Mouse (Mus musculus) intestine, embryonic 15.5 days (tissue): ENCODE data around the gene Oard1. TPM values are rescaled to one million over a fixed set of nuclear protein-coding genes. Genes with fewer than 3 reads are reported as not detected.

Source experiments
- ATAC-seq: fragments of 200-750 bp; cut with Nextera tagmentation; 2 replicates; pipeline ENCODE4 v1.8.0; 2017; ENCODE audit warnings: moderate TSS enrichment, moderate library complexity
- H3K27ac ChIP-seq: fragments of 300-500 bp; sonication (generic); 2 replicates; pipeline ENCODE4 v1.5.1; 2015; ENCODE audit warnings: mild to moderate bottlenecking, inconsistent platforms
- H3K27me3 ChIP-seq: fragments of 300-500 bp; sonication (generic); replicated peaks from 2 replicates; pipeline ENCODE4 v1.6.1; 2015; ENCODE audit warnings: inconsistent platforms
- H3K36me3 ChIP-seq: fragments of 300-500 bp; sonication (generic); 2 replicates; pipeline ENCODE4 v1.6.1; 2015; ENCODE audit warnings: inconsistent platforms
- H3K4me1 ChIP-seq: fragments of 300-500 bp; sonication (generic); replicated peaks from 2 replicates; pipeline ENCODE4 v1.6.1; 2015; ENCODE audit warnings: inconsistent platforms
- H3K4me2 ChIP-seq: fragments of 300-500 bp; sonication (generic); replicated peaks from 2 replicates; pipeline ENCODE4 v1.6.1; 2015; ENCODE audit warnings: mild to moderate bottlenecking, inconsistent platforms
- H3K4me3 ChIP-seq: fragments of 300-500 bp; sonication (generic); replicated peaks from 2 replicates; pipeline ENCODE4 v1.5.1; 2015; ENCODE audit warnings: inconsistent platforms
- H3K9ac ChIP-seq: fragments of 300-500 bp; sonication (generic); 2 replicates; pipeline ENCODE4 v1.6.1; 2015; ENCODE audit warnings: inconsistent platforms
- H3K9me3 ChIP-seq: fragments of 300-500 bp; sonication (generic); 2 replicates; pipeline ENCODE4 v1.6.1; 2016; ENCODE audit warnings: inconsistent platforms
- WGBS: fragments of 180-500 bp; shearing (Covaris S2); methylation state at CpG from one replicate; pipeline ENCODE4 v1.1.7; 2015; 5-methylcytosine and 5-hydroxymethylcytosine counted together
- polyA plus RNA-seq: library from polyadenylated mRNA; unstranded; fragments of >200 nt; fragmentation: Nextera tagmentation; extraction: Ambion mirVana; gene quantifications from 2 replicates; pipeline ENCODE4 v1.2.1, GENCODE M21; 2015

Gene Oard1
- polyA plus RNA-seq: 72.8 and 73.2 TPM in 2 replicates

DNA sequence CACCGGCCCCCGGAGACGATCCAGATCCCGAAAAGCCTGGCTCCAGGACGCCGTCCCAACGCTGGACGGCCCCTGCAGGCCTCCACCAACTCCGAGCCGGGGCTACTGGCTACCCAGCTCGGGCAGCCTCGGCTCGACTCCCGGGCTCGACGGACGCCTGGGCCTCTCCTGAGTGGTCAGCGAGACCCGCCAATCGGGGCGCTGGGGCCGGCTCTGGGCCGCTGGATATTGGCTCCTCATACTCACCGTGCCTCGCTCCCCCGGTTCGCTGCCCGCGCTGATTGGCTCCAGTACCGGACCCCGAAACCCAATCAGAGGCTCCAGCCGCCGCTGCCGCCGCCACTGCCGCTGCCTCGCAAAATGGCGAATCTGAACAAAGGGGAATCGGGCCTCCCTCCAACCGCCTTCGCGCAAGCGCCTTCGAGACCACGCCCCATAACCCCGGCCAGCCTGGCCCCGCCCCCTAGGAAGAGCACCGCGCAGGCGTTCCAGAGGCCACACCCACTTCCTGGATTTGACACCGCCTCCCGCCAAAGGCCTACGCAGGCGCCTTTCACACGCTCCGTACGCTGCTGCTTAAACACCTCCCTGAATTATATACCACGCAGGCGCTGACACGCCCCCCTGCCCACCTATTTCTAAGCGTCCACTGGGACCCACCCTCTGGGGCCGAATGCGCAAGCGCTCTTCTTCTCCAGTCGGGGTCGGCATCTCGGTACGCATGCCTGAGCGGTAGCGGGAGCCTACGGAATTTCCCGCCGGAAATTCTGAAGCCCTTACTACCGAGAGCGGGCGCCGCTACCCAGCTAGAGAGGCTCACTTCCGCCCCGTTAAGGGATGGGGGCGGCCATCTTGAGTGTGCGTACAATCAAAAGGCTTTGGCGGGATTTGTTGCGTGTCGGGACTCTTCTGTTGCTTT lies at the start of gene Oard1, which contains the start of gene Nfya:
Gene Oard1, plus strand, starts transcription at position 635 of the 919 bp plus-strand sequence.
Gene Nfya, minus strand, starts transcription at position 527 of the 919 bp plus-strand sequence.
- Histone ChIP-seq H3K9me3 (no peaks in the 10 kb centered on the region), H3K27me3 (no peaks in the 10 kb centered on the region), H3K27ac (peak within 1 kb of the TSS; percentile 100), H3K4me3 (peak within 1 kb of the TSS; percentile 79), H3K9ac (peak within 1 kb of the TSS; percentile 96), H3K36me3 (peaks cover 6% of the 10 kb centered on the region; the same call in 1 of the 2 replicates), H3K4me2 (peak within 1 kb of the TSS; percentile 77), H3K4me1 (peaks cover 19% of the 10 kb centered on the region)
- peak; percentile 98 for ATAC-seq
- under 1% methylated on average over 84 of the region's 84 CpGs for WGBS

GRCm38 (mm10) chr17:48360462-48360861 lies 49.4 kb upstream of the Oard1 start:
- H3K36me3 ChIP-seq: no peaks in the 10 kb centered on the region
- no peaks in the 10 kb centered on the region for H3K9me3 ChIP-seq
- H3K9ac ChIP-seq: no peak overlapping the region
- no peaks in the 10 kb centered on the region for H3K27me3 ChIP-seq
- no peak overlapping the region for H3K27ac ChIP-seq
- WGBS: 73% methylated on average over 4 of the region's 4 CpGs
- H3K4me3 ChIP-seq: no peak overlapping the region
- no peaks in the 10 kb centered on the region for H3K4me1 ChIP-seq
- ATAC-seq: no peak
- no peak overlapping the region for H3K4me2 ChIP-seq

DNA sequence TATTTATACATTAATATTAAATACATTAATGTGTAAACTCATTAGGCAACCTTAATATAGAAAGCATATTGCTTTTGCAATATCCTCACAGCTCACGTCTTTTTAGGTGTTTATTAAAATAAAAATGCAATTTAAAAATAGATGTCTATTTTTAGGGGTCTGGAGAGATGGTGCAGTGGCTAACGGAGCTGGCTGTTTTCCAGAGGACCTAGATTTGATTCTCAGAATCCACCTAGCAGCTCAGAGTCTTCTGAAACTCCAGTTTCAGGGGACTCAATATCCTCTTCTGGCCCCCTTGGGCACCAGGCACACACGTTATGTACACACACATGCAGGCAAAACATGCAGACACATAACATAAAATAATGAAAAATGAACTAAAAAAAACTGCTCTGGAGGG lies 47.5 kb upstream of the Oard1 start:
- no peak overlapping the region for H3K4me2 ChIP-seq
- no peaks in the 10 kb centered on the region for H3K27me3 ChIP-seq
- H3K4me3 ChIP-seq: no peak overlapping the region
- H3K27ac ChIP-seq: no peak overlapping the region
- no peaks in the 10 kb centered on the region for H3K9me3 ChIP-seq
- 62% methylated on average over 3 of the region's 3 CpGs for WGBS
- H3K36me3 ChIP-seq: no peaks in the 10 kb centered on the region
- H3K4me1 ChIP-seq: no peaks in the 10 kb centered on the region
- ATAC-seq: no peak
- no peak overlapping the region for H3K9ac ChIP-seq

DNA sequence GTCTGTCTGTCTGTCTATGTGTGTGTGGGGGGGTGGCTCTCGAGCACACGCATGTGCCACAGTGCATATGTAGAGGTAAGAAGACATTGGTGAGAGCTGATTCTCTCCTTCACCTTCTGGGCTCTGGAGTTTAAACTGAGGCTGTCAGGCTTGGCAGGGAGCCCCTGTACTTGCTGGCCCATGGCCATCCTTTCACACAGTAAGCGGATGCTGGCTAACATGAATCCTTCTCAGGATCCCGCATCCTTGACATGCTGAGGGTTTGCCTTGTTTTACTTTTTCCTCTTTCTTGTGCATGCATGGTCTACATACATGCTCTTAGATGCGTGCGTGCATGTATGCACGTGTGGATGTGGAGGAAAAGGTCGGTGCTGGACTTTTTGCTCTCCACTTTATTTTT lies 46.8 kb upstream of the Oard1 start:
- no peaks in the 10 kb centered on the region for H3K4me1 ChIP-seq
- H3K4me3 ChIP-seq: no peak overlapping the region
- H3K27ac ChIP-seq: no peak overlapping the region
- no peaks in the 10 kb centered on the region for H3K27me3 ChIP-seq
- H3K36me3 ChIP-seq: no peaks in the 10 kb centered on the region
- no peak for ATAC-seq
- H3K4me2 ChIP-seq: no peak overlapping the region
- WGBS: 84% methylated on average over 8 of the region's 8 CpGs
- no peaks in the 10 kb centered on the region for H3K9me3 ChIP-seq
- no peak overlapping the region for H3K9ac ChIP-seq

DNA sequence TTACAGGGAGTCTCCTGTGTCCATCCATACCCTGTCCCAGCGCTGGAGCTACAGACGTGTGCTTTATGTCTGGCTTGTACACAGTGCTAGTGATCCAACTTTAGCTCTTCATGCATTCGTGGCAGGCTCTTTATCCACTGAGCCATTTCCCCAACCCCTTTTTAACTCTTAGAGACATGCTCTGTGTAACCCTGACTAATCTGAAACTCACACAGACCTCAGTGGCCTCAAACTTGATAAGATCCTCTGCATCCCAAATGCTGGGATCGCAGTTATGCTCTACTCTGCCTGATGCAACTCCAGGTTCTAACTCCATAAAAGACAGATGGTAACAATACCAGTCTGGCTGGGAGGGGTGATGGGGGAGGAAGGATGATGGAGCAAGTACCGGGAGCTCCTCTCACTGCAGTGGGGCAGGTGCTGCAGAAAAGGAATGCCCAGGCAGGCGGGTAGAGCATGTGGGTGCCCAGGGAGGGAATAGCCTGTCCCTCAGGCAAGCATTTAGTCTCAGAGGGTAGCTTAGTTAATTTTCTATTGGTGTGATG lies 46.3 kb upstream of the Oard1 start:
- H3K27me3 ChIP-seq: no peaks in the 10 kb centered on the region
- H3K27ac ChIP-seq: no peak overlapping the region
- H3K9me3 ChIP-seq: no peaks in the 10 kb centered on the region
- H3K9ac ChIP-seq: no peak overlapping the region
- no peak overlapping the region for H3K4me2 ChIP-seq
- no peak for ATAC-seq
- H3K4me1 ChIP-seq: no peaks in the 10 kb centered on the region
- 67% methylated on average over 6 of the region's 6 CpGs for WGBS
- H3K36me3 ChIP-seq: no peaks in the 10 kb centered on the region
- H3K4me3 ChIP-seq: no peak overlapping the region

DNA sequence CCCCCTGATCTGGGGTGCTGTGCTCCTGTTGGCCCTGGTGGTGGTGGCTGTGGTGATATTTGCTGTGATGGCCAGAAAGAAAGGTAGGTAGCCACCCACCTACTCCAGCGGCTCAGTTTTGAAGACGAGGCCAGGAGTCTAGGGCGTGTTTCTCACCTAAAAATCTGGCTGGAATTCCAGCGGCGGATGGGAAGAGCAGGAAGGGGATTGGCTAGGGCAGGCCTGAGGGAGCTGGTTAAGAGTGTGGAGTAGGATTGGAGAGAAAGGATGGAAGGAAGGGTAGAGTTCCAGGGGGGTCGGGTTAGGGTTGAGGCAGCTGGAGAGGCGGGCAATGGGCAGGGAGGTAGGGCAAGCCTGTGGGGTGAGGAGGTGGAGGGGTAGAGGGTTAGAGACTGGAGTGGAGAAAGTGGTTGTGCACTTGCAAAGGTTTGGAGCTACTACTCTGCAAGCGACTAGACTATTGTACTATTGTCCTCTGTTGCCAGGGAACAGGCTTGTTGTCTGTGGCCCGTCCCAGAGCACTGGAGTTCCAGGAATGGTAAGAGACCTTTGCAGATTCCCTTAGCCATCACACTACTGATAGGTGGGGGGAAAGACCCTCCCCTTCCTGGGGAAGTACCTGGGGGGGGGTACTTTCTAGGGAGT lies 44.2 kb upstream of the Oard1 start:
- Histone ChIP-seq H3K9ac (no peak overlapping the region), H3K27ac (no peak overlapping the region), H3K4me2 (no peak overlapping the region), H3K4me1 (no peaks in the 10 kb centered on the region), H3K27me3 (no peaks in the 10 kb centered on the region), H3K36me3 (no peaks in the 10 kb centered on the region), H3K4me3 (no peak overlapping the region), H3K9me3 (no peaks in the 10 kb centered on the region)
- ATAC-seq: no peak
- 74% methylated on average over 9 of the region's 9 CpGs for WGBS

DNA sequence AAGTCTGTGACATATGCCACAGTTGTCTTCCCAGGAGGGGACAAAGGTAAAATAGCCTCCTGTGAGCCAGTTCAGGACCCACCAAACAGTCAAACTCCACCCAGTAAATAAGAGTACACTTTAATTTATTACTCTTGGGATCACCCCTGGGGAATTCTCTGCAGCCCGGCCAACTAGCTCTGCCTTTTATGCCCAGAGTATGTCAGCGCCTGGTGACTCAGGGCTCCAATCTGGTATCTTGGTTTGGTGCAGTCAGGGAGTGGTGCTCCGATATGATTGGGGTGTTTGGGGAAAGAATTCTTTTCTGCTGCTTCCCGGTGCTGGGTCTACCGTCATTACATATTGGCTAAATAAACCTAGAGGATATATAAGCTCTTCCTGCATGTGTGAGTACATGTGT lies 43.0 kb upstream of the Oard1 start:
- no peak overlapping the region for H3K9ac ChIP-seq
- H3K36me3 ChIP-seq: no peaks in the 10 kb centered on the region
- H3K27me3 ChIP-seq: no peaks in the 10 kb centered on the region
- no peaks in the 10 kb centered on the region for H3K9me3 ChIP-seq
- WGBS: 63% methylated on average over 5 of the region's 5 CpGs
- no peak for ATAC-seq
- H3K4me3 ChIP-seq: no peak overlapping the region
- H3K4me2 ChIP-seq: no peak overlapping the region
- no peaks in the 10 kb centered on the region for H3K4me1 ChIP-seq
- no peak overlapping the region for H3K27ac ChIP-seq

DNA sequence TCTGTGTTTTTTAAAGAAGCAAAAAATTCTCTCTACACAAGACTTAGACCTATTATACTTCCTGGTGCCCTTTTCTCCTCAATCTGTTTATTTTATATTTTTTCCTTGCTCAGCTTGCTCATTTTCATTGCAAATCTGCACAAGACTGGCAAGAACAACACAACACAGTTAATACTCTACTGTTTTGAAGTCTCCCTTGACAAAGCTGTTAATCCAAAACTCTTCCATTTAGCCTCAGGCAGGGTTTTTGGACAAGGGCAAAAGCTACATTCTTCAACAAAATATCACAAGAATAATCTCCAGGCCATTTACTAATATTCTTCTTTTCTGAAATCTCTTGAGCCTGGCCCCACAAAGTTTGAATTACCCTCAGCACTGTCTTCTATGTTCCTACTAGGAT lies 38.2 kb upstream of the Oard1 start:
- H3K4me2 ChIP-seq: no peak overlapping the region
- no peaks in the 10 kb centered on the region for H3K27me3 ChIP-seq
- no peaks in the 10 kb centered on the region for H3K9me3 ChIP-seq
- H3K4me1 ChIP-seq: no peaks in the 10 kb centered on the region
- H3K36me3 ChIP-seq: no peaks in the 10 kb centered on the region
- H3K27ac ChIP-seq: no peak overlapping the region
- no peak for ATAC-seq
- no peak overlapping the region for H3K9ac ChIP-seq
- H3K4me3 ChIP-seq: no peak overlapping the region

DNA sequence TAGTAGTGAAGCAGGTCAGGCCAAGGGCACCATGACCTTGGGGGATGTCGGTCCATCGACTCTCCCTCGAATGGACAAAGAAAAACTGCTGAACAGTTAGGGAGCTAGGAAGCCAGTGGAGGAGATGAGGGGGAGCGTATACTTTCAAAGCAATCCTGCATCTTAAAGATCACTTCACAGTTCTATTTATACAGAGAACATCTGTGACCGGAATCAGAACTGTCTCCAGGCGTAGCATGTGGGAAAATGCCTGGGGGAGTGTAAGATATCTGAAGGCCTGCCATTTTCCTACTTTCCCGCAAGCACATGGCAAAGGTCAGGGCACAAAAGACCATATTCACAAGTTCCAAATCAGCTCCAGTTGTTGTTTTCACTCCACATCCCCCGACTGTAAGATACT lies 36.8 kb upstream of the Oard1 start:
- H3K9me3 ChIP-seq: no peaks in the 10 kb centered on the region
- no peak for ATAC-seq
- 68% methylated on average over 8 of the region's 8 CpGs for WGBS
- no peak overlapping the region for H3K27ac ChIP-seq
- no peak overlapping the region for H3K4me2 ChIP-seq
- H3K9ac ChIP-seq: no peak overlapping the region
- H3K27me3 ChIP-seq: no peaks in the 10 kb centered on the region
- H3K4me3 ChIP-seq: no peak overlapping the region
- H3K4me1 ChIP-seq: no peaks in the 10 kb centered on the region
- H3K36me3 ChIP-seq: no peaks in the 10 kb centered on the region

DNA sequence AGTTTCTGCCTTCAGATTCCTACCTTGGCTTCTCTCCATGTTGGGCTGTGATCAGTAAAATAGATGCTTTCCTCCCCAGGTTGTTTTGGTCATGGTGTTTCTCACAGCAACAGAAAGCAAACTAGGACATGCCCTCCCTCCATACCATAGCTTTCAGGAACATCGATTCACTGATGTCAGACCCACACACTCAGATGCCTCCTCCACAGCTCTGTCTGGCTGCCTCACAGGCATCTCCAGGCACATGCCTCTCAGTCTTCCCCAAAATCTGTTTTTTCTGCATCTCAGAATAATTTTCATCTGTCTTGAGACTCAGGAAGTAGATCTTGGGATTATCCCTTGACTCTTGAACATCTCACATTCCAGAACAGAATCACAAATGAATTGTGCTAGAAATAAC lies 33.7 kb upstream of the Oard1 start:
- no peak overlapping the region for H3K9ac ChIP-seq
- no peaks in the 10 kb centered on the region for H3K9me3 ChIP-seq
- no peaks in the 10 kb centered on the region for H3K4me1 ChIP-seq
- ATAC-seq: no peak
- H3K4me3 ChIP-seq: no peak overlapping the region
- H3K36me3 ChIP-seq: no peaks in the 10 kb centered on the region
- 97% methylated on average over 1 of the region's 1 CpGs for WGBS
- no peak overlapping the region for H3K4me2 ChIP-seq
- no peaks in the 10 kb centered on the region for H3K27me3 ChIP-seq
- H3K27ac ChIP-seq: no peak overlapping the region

DNA sequence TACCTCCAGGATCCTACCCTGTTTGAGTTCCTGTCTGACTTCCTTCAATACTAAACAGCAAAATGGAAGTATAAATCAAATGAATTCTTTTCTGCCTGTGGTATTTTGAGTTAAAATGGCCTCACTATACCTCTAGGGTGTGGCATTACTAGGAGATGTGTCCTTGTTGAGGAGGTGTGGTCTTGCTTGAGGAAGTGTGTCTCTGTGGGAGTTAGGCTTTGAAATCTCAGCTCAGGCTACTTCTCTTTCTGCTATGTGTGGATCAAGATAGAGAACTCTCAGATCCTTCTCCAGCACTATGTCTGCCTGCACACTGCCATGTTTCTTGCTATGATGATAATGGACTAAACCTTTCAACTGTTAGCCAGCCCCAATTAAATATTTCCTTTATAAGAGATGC lies 30.8 kb upstream of the Oard1 start:
- ATAC-seq: no peak
- Histone ChIP-seq H3K4me3 (no peak overlapping the region), H3K36me3 (no peaks in the 10 kb centered on the region), H3K27ac (no peak overlapping the region), H3K4me2 (no peak overlapping the region), H3K27me3 (no peaks in the 10 kb centered on the region), H3K9ac (no peak overlapping the region), H3K9me3 (no peaks in the 10 kb centered on the region), H3K4me1 (no peaks in the 10 kb centered on the region)

- ATAC-seq: no peak
- H3K4me2 ChIP-seq: no peak overlapping the region
- H3K27me3 ChIP-seq: no peaks in the 10 kb centered on the region
- 76% methylated on average over 2 of the region's 2 CpGs for WGBS
- H3K9me3 ChIP-seq: no peaks in the 10 kb centered on the region
- no peak overlapping the region for H3K9ac ChIP-seq
- H3K4me3 ChIP-seq: no peak overlapping the region
- H3K4me1 ChIP-seq: no peaks in the 10 kb centered on the region
- H3K36me3 ChIP-seq: peaks cover 38% of the 10 kb centered on the region
- H3K27ac ChIP-seq: no peak overlapping the region
Observed at GRCm38 (mm10) chr17:48385786-48386461, 23.9 kb upstream of the Oard1 start.
